Mouse (Mus musculus): ENCODE measurements around the gene Cfap97d2.

GRCm38 (mm10) chr8:13769206-13769605, 63.5 kb downstream of the Cfap97d2 start:
- TF ChIP-seq CTCF (IDR thresholded peaks at IDR 0.05; ENCODE audit: low read depth) = no peak
- TF ChIP-seq EP300 (IDR thresholded peaks at IDR 0.05; ENCODE audit: low read depth) = no peak

All from heart, postnatal 0 days (tissue).